Mouse (Mus musculus): ENCODE data around the gene Ankrd52. TPM values are rescaled to one million over a fixed set of nuclear protein-coding genes. Genes with fewer than 3 reads are reported as not detected.

Ankrd52 gene
- 5.9 and 11.9 TPM in 2 replicates for polyA plus RNA-seq (2021; fragmentation: Nextera tagmentation)
- long read RNA-seq, experiment 1, partial matches to known transcripts, result 0 of 3 reads
- long read RNA-seq, experiment 1, other reads (novel, unspliced or antisense), result 3 of 3 reads
- long read RNA-seq, experiment 2, result 0 reads

GRCm38 (mm10) chr10:128376455-128377211 is at the start of gene Ankrd52:
Gene Ankrd52 (plus strand): TSS chr10:128377115.

GRCm38 (mm10) chr10:128337306-128338181 is 39.4 kb upstream of the Ankrd52 start, which contains the start of gene Cs:
Gene Cs (plus strand): TSS chr10:128337734.

GRCm38 (mm10) chr10:128368402-128369217 is 8.3 kb upstream of the Ankrd52 start, which contains the start of gene Coq10a:
Gene Coq10a (minus strand): TSS chr10:128368997.

DNA sequence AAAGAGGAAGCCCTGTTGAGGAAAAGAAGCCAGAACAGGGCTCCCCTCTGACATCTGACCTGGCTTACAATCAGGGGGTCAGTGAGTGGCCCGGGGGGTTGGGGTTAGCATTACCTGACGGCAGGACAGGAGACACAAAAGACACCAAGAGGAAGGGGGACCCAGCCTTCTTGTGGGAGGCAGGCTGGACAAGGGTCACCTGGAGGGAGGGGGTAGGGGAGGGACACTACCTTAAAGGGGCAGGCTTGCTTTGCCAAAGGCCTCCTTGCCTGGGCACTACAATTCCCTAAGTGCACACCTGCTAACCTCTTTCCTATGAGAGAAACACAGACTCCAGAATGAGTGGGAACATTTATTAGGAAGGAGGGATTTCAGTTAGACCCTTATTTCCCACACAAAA is 24.1 kb downstream of the Ankrd52 start, which contains the start of gene Slc39a5:
TSS of gene Slc39a5 (minus strand) at position 174 of the 400 bp plus-strand sequence.

GRCm38 (mm10) chr10:128411211-128412054 is 34.5 kb downstream of the Ankrd52 start, which contains the start of the genes Nabp2 and Rnf41:
Gene Nabp2 (minus strand): TSS chr10:128411492.
Gene Rnf41 (plus strand): TSS chr10:128411657.

Other genes starting within 250 kb of the Ankrd52 start
- 3.7 and 5.3 TPM in 2 replicates for gene Rbms2, start 196.8 kb upstream of the Ankrd52 start, polyA plus RNA-seq (2021; fragmentation: Nextera tagmentation)
- 24.5 and 25.7 TPM in 2 replicates for gene Gls2, start 182.7 kb upstream of the Ankrd52 start, polyA plus RNA-seq (2021; fragmentation: Nextera tagmentation)
- gene Spryd4, start 165.3 kb upstream of the Ankrd52 start, polyA plus RNA-seq (2021; fragmentation: Nextera tagmentation), result 9.1 and 11.8 TPM in 2 replicates
- gene Mip, start 151.3 kb upstream of the Ankrd52 start, polyA plus RNA-seq (2021; fragmentation: Nextera tagmentation), result not detected in 2 replicates
- gene Timeless, start 145.1 kb upstream of the Ankrd52 start, polyA plus RNA-seq (2021; fragmentation: Nextera tagmentation), result 3.0 and 4.9 TPM in 2 replicates
- gene Apon, start 123.0 kb upstream of the Ankrd52 start, polyA plus RNA-seq (2021; fragmentation: Nextera tagmentation), result not detected in 2 replicates
- 0.09 TPM in 1 of 2 replicates, not detected in the other for gene Apof, start 108.4 kb upstream of the Ankrd52 start, polyA plus RNA-seq (2021; fragmentation: Nextera tagmentation)
- gene Stat2, start 106.6 kb upstream of the Ankrd52 start, polyA plus RNA-seq (2021; fragmentation: Nextera tagmentation), result 5.0 and 5.3 TPM in 2 replicates
- 0.15 TPM in 1 of 2 replicates, not detected in the other for gene Il23a, start 78.4 kb upstream of the Ankrd52 start, polyA plus RNA-seq (2021; fragmentation: Nextera tagmentation)
- 2.5 and 2.8 TPM in 2 replicates for gene Pan2, start 73.8 kb upstream of the Ankrd52 start, polyA plus RNA-seq (2021; fragmentation: Nextera tagmentation)
- gene Cnpy2, start 54.7 kb upstream of the Ankrd52 start, polyA plus RNA-seq (2021; fragmentation: Nextera tagmentation), result 113 and 142 TPM in 2 replicates
- 189 and 199 TPM in 2 replicates for gene Cs, start 39.4 kb upstream of the Ankrd52 start, polyA plus RNA-seq (2021; fragmentation: Nextera tagmentation)
- 20.7 and 55.1 TPM in 2 replicates for gene Coq10a, start 8.1 kb upstream of the Ankrd52 start, polyA plus RNA-seq (2021; fragmentation: Nextera tagmentation)
- 0.25 and 0.39 TPM in 2 replicates for gene Slc39a5, start 24.1 kb downstream of the Ankrd52 start, polyA plus RNA-seq (2021; fragmentation: Nextera tagmentation)
- 98.0 and 168 TPM in 2 replicates for gene Nabp2, start 34.4 kb downstream of the Ankrd52 start, polyA plus RNA-seq (2021; fragmentation: Nextera tagmentation)
- 67.9 and 86.2 TPM in 2 replicates for gene Rnf41, start 34.5 kb downstream of the Ankrd52 start, polyA plus RNA-seq (2021; fragmentation: Nextera tagmentation)
- 61.2 and 108 TPM in 2 replicates for gene Smarcc2, start 82.1 kb downstream of the Ankrd52 start, polyA plus RNA-seq (2021; fragmentation: Nextera tagmentation)
- 1,011 and 1,043 TPM in 2 replicates for gene Myl6, start 117.0 kb downstream of the Ankrd52 start, polyA plus RNA-seq (2021; fragmentation: Nextera tagmentation)
- gene Myl6b, start 121.6 kb downstream of the Ankrd52 start, polyA plus RNA-seq (2021; fragmentation: Nextera tagmentation), result 2.5 and 5.2 TPM in 2 replicates
- gene Esyt1, start 148.8 kb downstream of the Ankrd52 start, polyA plus RNA-seq (2021; fragmentation: Nextera tagmentation), result 2.4 and 3.7 TPM in 2 replicates
- 6.2 and 7.6 TPM in 2 replicates for gene Zc3h10, start 170.7 kb downstream of the Ankrd52 start, polyA plus RNA-seq (2021; fragmentation: Nextera tagmentation)
- 7,009 and 7,293 TPM in 2 replicates for gene Rpl41, start 172.2 kb downstream of the Ankrd52 start, polyA plus RNA-seq (2021; fragmentation: Nextera tagmentation)
- gene Pa2g4, start 188.9 kb downstream of the Ankrd52 start, polyA plus RNA-seq (2021; fragmentation: Nextera tagmentation), result 45.7 and 60.1 TPM in 2 replicates
- 1.4 and 1.7 TPM in 2 replicates for gene Erbb3, start 212.5 kb downstream of the Ankrd52 start, polyA plus RNA-seq (2021; fragmentation: Nextera tagmentation)
- 1,144 and 1,161 TPM in 2 replicates for gene Rps26, start 249.6 kb downstream of the Ankrd52 start, polyA plus RNA-seq (2021; fragmentation: Nextera tagmentation)